Mouse (Mus musculus) megakaryocyte, embryonic 14.5 days (primary cell): ENCODE measurements around the gene Hspa2.

ENCODE experiments used
- FLI1 ChIP-seq: IDR thresholded peaks from 2 replicates; pipeline ENCODE4 v1.6.1; 2012; ENCODE audit warnings: low read length, inconsistent platforms, mixed read lengths
- GATA1 ChIP-seq: IDR thresholded peaks from 3 replicates; pipeline ENCODE4 v1.6.1; 2012; ENCODE audit warnings: mixed read lengths, low read length, inconsistent platforms, borderline replicate concordance

DNA sequence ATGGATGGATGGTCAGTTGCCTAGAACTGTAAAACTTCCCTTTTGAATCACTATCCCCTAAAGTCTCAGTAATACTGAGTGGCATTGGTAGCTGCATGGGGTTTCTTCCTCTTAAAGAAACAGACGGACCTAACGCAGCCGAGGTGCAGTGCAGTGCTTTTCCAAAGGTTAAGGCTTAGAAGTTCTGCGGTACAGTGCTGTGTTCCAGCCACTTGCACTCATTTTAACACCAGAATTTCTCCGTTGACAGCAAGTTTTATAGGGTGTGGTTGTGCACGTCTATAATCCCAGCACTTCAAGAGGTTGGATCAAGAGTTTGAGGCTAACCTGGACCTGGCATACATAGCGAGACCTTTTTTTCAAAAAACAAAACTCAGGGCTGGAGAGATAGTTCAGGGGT, 31.9 kb upstream of the Hspa2 start:
- TF ChIP-seq GATA1 (no peak), FLI1 (no peak)
